Mouse (Mus musculus) small intestine, adult 2 months (tissue): ENCODE measurements around the gene Cacnb4.

Experiments
- CTCF ChIP-seq: fragments of 200-500 bp; IDR thresholded peaks from 2 replicates; pipeline ENCODE4 v1.5.1; 2012; ENCODE audit warnings: low read depth, mild to moderate bottlenecking, control low read depth, inconsistent platforms, low read length, moderate library complexity, mixed read lengths; ENCODE audit not compliant: insufficient replicate concordance, insufficient read length; ENCODE audit errors: extremely low read depth
- POLR2A ChIP-seq: fragments of 200-500 bp; IDR thresholded peaks from 2 replicates; pipeline ENCODE4 v1.6.1; 2012; ENCODE audit warnings: low read depth, mild to moderate bottlenecking, control low read depth, inconsistent platforms, low read length, moderate library complexity

- no peak for TF ChIP-seq POLR2A
- TF ChIP-seq CTCF: no peak
These were observed 186.8 kb downstream of the Cacnb4 start for GRCm38 (mm10) chr2:52489840-52490239.
